Mouse (Mus musculus): ENCODE data around the gene S100a14.

S100a14 gene

GRCm38 (mm10) chr3:90526580-90526979, at the start of gene S100a14:
TSS of gene S100a14 (plus strand) at chr3:90526856.
- no peak for DNase-seq (ENCODE audit: low read depth, low spot score)

- no peak for DNase-seq (ENCODE audit: low read depth, low spot score)
Measured at GRCm38 (mm10) chr3:90486998-90487397, 39.7 kb upstream of the S100a14 start.

GRCm38 (mm10) chr3:90488576-90488975, 38.1 kb upstream of the S100a14 start:
- DNase-seq (ENCODE audit: low read depth, low spot score), result no peak

GRCm38 (mm10) chr3:90490696-90491256, 35.9 kb upstream of the S100a14 start, which contains the start of gene Snapin:
TSS of gene Snapin (minus strand) at chr3:90491033.
- peak; percentile 96 for DNase-seq (ENCODE audit: low read depth, low spot score)

- DNase-seq (ENCODE audit: low read depth, low spot score), result no peak
Measured at GRCm38 (mm10) chr3:90491350-90491749, 35.3 kb upstream of the S100a14 start.

- DNase-seq (ENCODE audit: low read depth, low spot score), result no peak
Measured at GRCm38 (mm10) chr3:90493831-90494540, 32.7 kb upstream of the S100a14 start.

GRCm38 (mm10) chr3:90495850-90496525, 30.7 kb upstream of the S100a14 start:
- DNase-seq (ENCODE audit: low read depth, low spot score), result no peak

- DNase-seq (ENCODE audit: low read depth, low spot score), result no peak
Measured at GRCm38 (mm10) chr3:90497597-90497996, 29.1 kb upstream of the S100a14 start.

- DNase-seq (ENCODE audit: low read depth, low spot score), result no peak
Measured at GRCm38 (mm10) chr3:90503444-90503843, 23.2 kb upstream of the S100a14 start.

- DNase-seq (ENCODE audit: low read depth, low spot score), result no peak
Measured at GRCm38 (mm10) chr3:90505216-90505615, 21.4 kb upstream of the S100a14 start.

- DNase-seq (ENCODE audit: low read depth, low spot score), result no peak
Measured at GRCm38 (mm10) chr3:90506362-90506761, 20.3 kb upstream of the S100a14 start.

GRCm38 (mm10) chr3:90508287-90508949, 18.2 kb upstream of the S100a14 start:
- no peak for DNase-seq (ENCODE audit: low read depth, low spot score)

GRCm38 (mm10) chr3:90508950-90509746, 17.5 kb upstream of the S100a14 start, which contains the start of gene Chtop:
TSS of gene Chtop (minus strand) at chr3:90509498.
- peak; percentile 99 for DNase-seq (ENCODE audit: low read depth, low spot score)

GRCm38 (mm10) chr3:90509747-90510123, 16.9 kb upstream of the S100a14 start:
- no peak for DNase-seq (ENCODE audit: low read depth, low spot score)

- DNase-seq (ENCODE audit: low read depth, low spot score), result no peak
Measured at GRCm38 (mm10) chr3:90512276-90512675, 14.4 kb upstream of the S100a14 start.

GRCm38 (mm10) chr3:90512948-90513642, 13.6 kb upstream of the S100a14 start:
- DNase-seq (ENCODE audit: low read depth, low spot score), result no peak

- no peak for DNase-seq (ENCODE audit: low read depth, low spot score)
Measured at GRCm38 (mm10) chr3:90513796-90514590, 12.7 kb upstream of the S100a14 start, which contains the start of the genes S100a1 and S100a13. TSS of gene S100a1 (minus strand) at chr3:90514392. TSS of gene S100a13 (plus strand) at chr3:90514435.

- peak; percentile 66 for DNase-seq (ENCODE audit: low read depth, low spot score)
Measured at GRCm38 (mm10) chr3:90514691-90515090, 12.0 kb upstream of the S100a14 start.

GRCm38 (mm10) chr3:90515242-90515641, 11.4 kb upstream of the S100a14 start:
- no peak for DNase-seq (ENCODE audit: low read depth, low spot score)

GRCm38 (mm10) chr3:90515789-90516188, 10.9 kb upstream of the S100a14 start:
- DNase-seq (ENCODE audit: low read depth, low spot score), result no peak

All from mesoderm, embryonic 11.5 days (tissue).